Mouse (Mus musculus): Measurements from ENCODE around the gene Lrch1. TPM values are rescaled to one million over a fixed set of nuclear protein-coding genes. Genes with fewer than 3 reads are reported as not detected.

Gene Lrch1
- polyA plus RNA-seq, 1 experiment from 2014 or later: 12.6 TPM

DNA sequence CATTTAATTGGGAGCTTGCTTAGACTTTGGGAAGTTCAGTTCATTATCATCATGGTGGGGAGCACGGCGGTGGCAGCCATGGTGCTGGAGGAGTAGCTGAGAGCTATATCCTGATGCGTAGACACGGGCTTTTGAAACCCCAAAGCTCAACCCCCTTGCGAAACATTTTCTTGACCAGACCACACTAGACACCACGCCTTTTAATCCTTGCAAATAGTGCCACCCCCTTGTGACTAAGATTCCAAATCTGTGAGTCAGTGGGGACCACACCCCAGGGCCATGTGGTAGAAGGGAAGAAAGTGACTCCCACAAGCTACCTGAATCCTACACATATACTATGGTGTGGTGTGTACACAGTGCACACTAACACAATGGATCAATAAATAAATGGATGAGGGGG is 210.8 kb downstream of the Lrch1 start:
- DNase-seq (ENCODE audit: low spot score) (no peak), ATAC-seq (ENCODE audit: low FRiP score) (no peak)
- H3K4me3 ChIP-seq (ENCODE audit: low read depth, low read length): no peak overlapping the region
- no peaks in the 10 kb centered on the region for H3K27me3 ChIP-seq (ENCODE audit: control insufficient read depth, insufficient read depth, low read length)
- no peak overlapping the region for H3K9ac ChIP-seq (ENCODE audit: low read depth, low read length)
- 0 out of 2 replicates have a peak, but pooled peaks cover 2% of the 10 kb centered on the region for H3K36me3 ChIP-seq (ENCODE audit: control insufficient read depth, insufficient read depth, low read length)
- WGBS: 98% methylated on average over 6 of the region's 6 CpGs
- no peak overlapping the region for H3K4me2 ChIP-seq (replicated peaks; ENCODE audit: low read depth, low read length)
- no peaks in the 10 kb centered on the region for H3K4me1 ChIP-seq (replicated peaks; ENCODE audit: control insufficient read depth, insufficient read depth, low read length)
- H3K9me3 ChIP-seq (ENCODE audit: control insufficient read depth, low read length): no peaks in the 10 kb centered on the region
- H3K27ac ChIP-seq (ENCODE audit: low read depth, low read length): no peak overlapping the region

DNA sequence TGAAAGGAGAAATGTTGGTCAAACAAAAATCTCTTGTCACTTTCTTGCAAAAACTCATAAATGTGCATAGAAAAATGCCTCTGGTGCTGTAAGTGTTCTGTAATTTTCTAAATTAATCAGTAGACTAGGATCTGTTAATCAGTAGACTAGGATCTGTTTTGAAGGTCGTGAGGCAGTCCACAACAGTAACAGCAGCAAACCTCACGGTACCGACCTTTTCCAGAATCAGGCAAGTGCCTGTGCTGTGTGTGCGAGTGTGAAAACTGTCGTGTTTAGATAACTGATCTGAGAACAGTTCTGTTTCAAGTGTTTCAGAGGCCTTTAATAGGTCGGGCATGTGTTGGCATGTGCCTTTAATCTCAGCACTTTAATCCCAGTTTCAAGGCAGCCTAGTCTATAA is 212.2 kb downstream of the Lrch1 start:
- no peaks in the 10 kb centered on the region for H3K9me3 ChIP-seq (ENCODE audit: control insufficient read depth, low read length)
- WGBS: 87% methylated on average over 6 of the region's 6 CpGs
- no peak overlapping the region for H3K9ac ChIP-seq (ENCODE audit: low read depth, low read length)
- DNase-seq (ENCODE audit: low spot score) (no peak), ATAC-seq (ENCODE audit: low FRiP score) (no peak)
- H3K36me3 ChIP-seq (ENCODE audit: control insufficient read depth, insufficient read depth, low read length): 0 out of 2 replicates have a peak, but pooled peaks cover 2% of the 10 kb centered on the region
- no peaks in the 10 kb centered on the region for H3K27me3 ChIP-seq (ENCODE audit: control insufficient read depth, insufficient read depth, low read length)
- no peaks in the 10 kb centered on the region for H3K4me1 ChIP-seq (replicated peaks; ENCODE audit: control insufficient read depth, insufficient read depth, low read length)
- no peak overlapping the region for H3K4me3 ChIP-seq (ENCODE audit: low read depth, low read length)
- no peak overlapping the region for H3K4me2 ChIP-seq (replicated peaks; ENCODE audit: low read depth, low read length)
- H3K27ac ChIP-seq (ENCODE audit: low read depth, low read length): no peak overlapping the region

DNA sequence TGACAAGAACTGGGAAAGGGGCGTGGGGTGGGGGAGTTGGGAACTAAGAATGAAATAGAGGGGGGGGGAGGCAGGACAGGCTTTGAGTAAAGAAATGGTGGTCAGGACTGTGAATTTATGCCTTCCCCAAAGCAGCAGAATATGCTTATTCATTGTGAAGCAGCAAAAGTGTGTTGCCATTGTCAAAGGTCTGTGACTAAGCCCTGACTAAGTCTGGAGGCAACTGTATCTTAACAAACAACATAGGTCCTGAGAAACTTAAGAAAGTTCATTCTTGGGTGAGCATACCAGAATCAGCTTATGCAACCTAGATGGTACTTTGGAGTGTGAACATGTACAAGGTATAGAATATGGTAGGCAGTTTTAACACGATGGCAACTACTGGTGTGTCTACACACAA is 214.3 kb downstream of the Lrch1 start:
- WGBS: 61% methylated on average over 2 of the region's 2 CpGs
- DNase-seq (ENCODE audit: low spot score) (no peak), ATAC-seq (ENCODE audit: low FRiP score) (no peak)
- H3K36me3 ChIP-seq (ENCODE audit: control insufficient read depth, insufficient read depth, low read length): no peaks in the 10 kb centered on the region
- H3K9ac ChIP-seq (ENCODE audit: low read depth, low read length): no peak overlapping the region
- 0 out of 2 replicates have a peak overlapping the region, but pooled peaks have one; percentile 84 for H3K4me3 ChIP-seq (ENCODE audit: low read depth, low read length)
- H3K9me3 ChIP-seq (ENCODE audit: control insufficient read depth, low read length): no peaks in the 10 kb centered on the region
- H3K27me3 ChIP-seq (ENCODE audit: control insufficient read depth, insufficient read depth, low read length): no peaks in the 10 kb centered on the region
- H3K27ac ChIP-seq (ENCODE audit: low read depth, low read length): no peak overlapping the region
- H3K4me2 ChIP-seq (replicated peaks; ENCODE audit: low read depth, low read length): no peak overlapping the region; the same call in 1 of the 2 replicates
- no peaks in the 10 kb centered on the region for H3K4me1 ChIP-seq (replicated peaks; ENCODE audit: control insufficient read depth, insufficient read depth, low read length)

DNA sequence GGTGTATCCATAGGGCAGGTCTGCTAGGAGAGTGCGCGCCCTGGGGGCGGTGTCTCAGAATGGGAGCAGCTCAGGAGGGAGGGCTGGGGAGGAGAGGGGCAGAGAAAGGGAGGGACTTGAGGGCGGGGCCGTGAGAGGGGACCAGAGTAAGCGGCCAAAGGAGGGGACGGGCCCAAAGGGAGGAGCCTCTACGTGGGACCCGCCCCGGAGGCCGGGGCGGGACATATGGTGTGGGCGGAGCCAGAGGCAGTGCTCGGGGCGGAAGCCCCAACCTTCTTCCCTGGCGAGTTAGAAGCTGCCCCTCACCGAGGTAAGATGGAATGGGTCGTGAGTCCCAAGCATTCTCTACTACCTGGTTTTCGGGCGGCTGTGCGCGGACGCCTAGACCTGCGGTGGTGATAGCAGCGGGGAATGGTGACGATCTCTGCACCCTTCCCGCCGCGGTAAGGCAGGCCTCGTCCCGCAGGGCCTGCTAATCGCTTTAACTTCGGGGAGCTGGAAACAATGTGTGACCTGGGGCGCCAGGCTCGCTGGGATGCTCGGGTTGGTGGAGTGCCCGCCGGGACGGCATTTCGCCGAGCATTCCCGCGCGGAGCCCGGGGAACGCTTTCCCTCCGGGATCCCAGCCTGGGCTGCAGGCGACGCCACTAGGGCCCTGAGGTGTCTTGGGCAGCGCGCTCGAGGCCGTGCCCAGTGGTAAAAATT is 215.4 kb downstream of the Lrch1 start, which contains the start of gene Esd:
Gene Esd (plus strand): TSS at position 219 of the 705 bp plus-strand sequence.
- no peaks in the 10 kb centered on the region for H3K36me3 ChIP-seq (ENCODE audit: control insufficient read depth, insufficient read depth, low read length)
- H3K4me3 ChIP-seq (ENCODE audit: low read depth, low read length): peak within 1 kb of the TSS; percentile 84
- H3K4me2 ChIP-seq (replicated peaks; ENCODE audit: low read depth, low read length): peak within 1 kb of the TSS; percentile 57
- no peaks in the 10 kb centered on the region for H3K27me3 ChIP-seq (ENCODE audit: control insufficient read depth, insufficient read depth, low read length)
- H3K27ac ChIP-seq (ENCODE audit: low read depth, low read length): no peak within 1 kb of the TSS
- no peaks in the 10 kb centered on the region for H3K9me3 ChIP-seq (ENCODE audit: control insufficient read depth, low read length)
- H3K9ac ChIP-seq (ENCODE audit: low read depth, low read length): peak within 1 kb of the TSS; percentile 79
- no peaks in the 10 kb centered on the region for H3K4me1 ChIP-seq (replicated peaks; ENCODE audit: control insufficient read depth, insufficient read depth, low read length)
- peak; percentile 99 for ATAC-seq (ENCODE audit: low FRiP score)
- WGBS: under 1% methylated on average over 51 of the region's 53 CpGs
- DNase-seq (ENCODE audit: low spot score): peak; percentile 96

DNA sequence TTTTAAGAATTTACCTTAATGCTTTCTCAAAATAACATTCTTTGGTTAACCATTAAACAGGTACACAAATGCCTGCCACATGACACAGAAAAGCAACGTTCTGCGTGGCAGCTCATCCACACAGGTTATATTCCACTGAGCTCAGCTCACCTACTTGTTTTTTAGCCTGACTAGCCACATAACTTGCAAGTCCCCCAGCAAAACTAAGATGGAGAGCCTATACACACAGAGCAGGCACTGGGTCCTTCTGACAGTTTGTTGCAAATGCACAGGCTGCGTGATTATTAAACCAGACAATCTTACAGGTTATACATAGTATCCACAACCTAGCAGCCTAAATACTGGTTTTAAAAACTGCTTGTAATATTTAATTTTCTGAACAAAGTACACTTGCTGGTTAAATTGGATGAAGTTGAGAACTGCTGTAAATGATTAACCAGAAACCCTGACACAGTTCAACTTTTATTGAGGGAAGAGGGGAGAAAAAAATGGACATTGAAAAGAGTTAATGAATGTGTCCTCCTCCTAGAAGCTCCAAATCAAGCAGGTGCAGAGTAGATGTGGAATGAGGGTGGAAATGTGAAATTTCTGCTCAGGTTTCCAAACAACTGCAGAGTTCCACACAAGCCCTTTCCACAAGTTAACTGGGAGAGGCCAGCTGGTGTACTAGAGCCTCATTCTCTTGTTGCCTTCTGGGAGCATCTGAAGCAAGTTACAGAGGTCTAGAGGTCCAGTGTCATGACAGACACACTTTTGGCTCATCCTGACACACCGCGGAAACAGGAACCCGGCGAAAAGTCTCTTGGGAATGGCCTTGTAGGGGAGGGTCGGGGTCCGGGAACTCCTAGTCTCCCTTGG is 216.2 kb downstream of the Lrch1 start:
- no peak overlapping the region for H3K27ac ChIP-seq (ENCODE audit: low read depth, low read length)
- no peaks in the 10 kb centered on the region for H3K27me3 ChIP-seq (ENCODE audit: control insufficient read depth, insufficient read depth, low read length)
- 26% methylated on average over 9 of the region's 9 CpGs for WGBS
- H3K4me2 ChIP-seq (replicated peaks; ENCODE audit: low read depth, low read length): peak overlapping the region; percentile 57
- no peak overlapping the region for H3K9ac ChIP-seq (ENCODE audit: low read depth, low read length)
- DNase-seq (ENCODE audit: low spot score) (no peak), ATAC-seq (ENCODE audit: low FRiP score) (no peak)
- no peaks in the 10 kb centered on the region for H3K9me3 ChIP-seq (ENCODE audit: control insufficient read depth, low read length)
- H3K4me1 ChIP-seq (replicated peaks; ENCODE audit: control insufficient read depth, insufficient read depth, low read length): no peaks in the 10 kb centered on the region
- H3K4me3 ChIP-seq (ENCODE audit: low read depth, low read length): peak overlapping the region; percentile 84
- H3K36me3 ChIP-seq (ENCODE audit: control insufficient read depth, insufficient read depth, low read length): no peaks in the 10 kb centered on the region

DNA sequence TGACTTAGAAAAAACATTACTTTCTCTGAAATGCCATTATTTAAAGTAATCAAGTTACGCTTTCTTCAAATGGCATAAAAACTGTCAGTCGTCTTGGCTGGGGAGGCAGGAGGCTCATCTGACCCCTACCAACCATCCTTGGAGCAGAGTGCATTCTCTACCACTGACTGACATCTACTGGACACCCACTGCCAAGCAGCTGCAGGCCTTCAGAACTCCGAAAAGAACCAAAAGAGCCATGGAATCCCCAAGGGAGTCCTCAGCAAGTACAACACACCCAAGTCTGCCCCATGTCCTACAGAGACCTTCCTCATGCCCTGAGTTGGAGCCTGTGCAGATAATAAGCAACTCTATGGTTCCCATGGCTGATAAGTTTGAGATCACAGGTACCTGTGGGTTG is 224.1 kb downstream of the Lrch1 start:
- Histone ChIP-seq H3K4me2 (replicated peaks; ENCODE audit: low read depth, low read length) (no peak overlapping the region), H3K9ac (ENCODE audit: low read depth, low read length) (no peak overlapping the region), H3K4me1 (replicated peaks; ENCODE audit: control insufficient read depth, insufficient read depth, low read length) (no peaks in the 10 kb centered on the region), H3K4me3 (ENCODE audit: low read depth, low read length) (no peak overlapping the region), H3K27ac (ENCODE audit: low read depth, low read length) (no peak overlapping the region), H3K36me3 (ENCODE audit: control insufficient read depth, insufficient read depth, low read length) (no peaks in the 10 kb centered on the region), H3K27me3 (ENCODE audit: control insufficient read depth, insufficient read depth, low read length) (no peaks in the 10 kb centered on the region), H3K9me3 (ENCODE audit: control insufficient read depth, low read length) (no peaks in the 10 kb centered on the region)
- WGBS: 77% methylated on average over 3 of the region's 3 CpGs
- DNase-seq (ENCODE audit: low spot score): no peak
- no peak for ATAC-seq (ENCODE audit: low FRiP score)

DNA sequence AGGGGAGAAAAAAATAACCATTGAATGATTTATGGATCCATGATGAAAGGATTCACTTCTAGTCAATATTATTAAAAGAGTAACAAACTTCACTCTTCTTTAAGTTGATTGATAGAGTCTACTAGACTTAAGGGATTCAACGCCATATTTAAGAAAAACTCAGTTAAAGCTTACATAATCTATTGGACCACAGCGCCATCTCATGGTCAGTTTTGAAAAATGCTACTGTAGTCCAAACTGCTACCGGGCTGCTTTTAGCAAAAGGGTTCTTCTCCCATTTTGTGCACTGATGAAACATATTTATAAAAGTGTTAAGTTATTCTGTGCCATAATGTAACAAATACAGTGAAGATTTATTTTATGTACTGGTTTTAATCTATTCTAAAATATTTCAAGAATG is 238.6 kb downstream of the Lrch1 start:
- 28% methylated on average over 3 of the region's 3 CpGs for WGBS
- H3K9me3 ChIP-seq (ENCODE audit: control insufficient read depth, low read length): no peaks in the 10 kb centered on the region
- no peaks in the 10 kb centered on the region for H3K27me3 ChIP-seq (ENCODE audit: control insufficient read depth, insufficient read depth, low read length)
- H3K4me2 ChIP-seq (replicated peaks; ENCODE audit: low read depth, low read length): no peak overlapping the region
- no peaks in the 10 kb centered on the region for H3K36me3 ChIP-seq (ENCODE audit: control insufficient read depth, insufficient read depth, low read length)
- no peaks in the 10 kb centered on the region for H3K4me1 ChIP-seq (replicated peaks; ENCODE audit: control insufficient read depth, insufficient read depth, low read length)
- H3K27ac ChIP-seq (ENCODE audit: low read depth, low read length): no peak overlapping the region
- DNase-seq (ENCODE audit: low spot score) (peak; percentile 67), ATAC-seq (ENCODE audit: low FRiP score) (no peak)
- H3K9ac ChIP-seq (ENCODE audit: low read depth, low read length): no peak overlapping the region
- H3K4me3 ChIP-seq (ENCODE audit: low read depth, low read length): no peak overlapping the region
